Mouse (Mus musculus) right cerebral cortex, adult 18-20 months (tissue): ENCODE results near the gene Klhl3.

Experiments used
- DNase-seq: peaks from one replicate; pipeline ENCODE4 v3.0.0; 2022; ENCODE audit warnings: mixed read lengths

Gene Klhl3

GRCm38 (mm10) chr13:58065316-58065715 lies 48.1 kb downstream of the Klhl3 start:
- peak; percentile 51 for DNase-seq

- DNase-seq = no peak
These were observed 55.2 kb downstream of the Klhl3 start for GRCm38 (mm10) chr13:58057953-58058870.

GRCm38 (mm10) chr13:58056618-58057017 lies 56.8 kb downstream of the Klhl3 start:
- DNase-seq = no peak

- no peak for DNase-seq
These were observed 59.8 kb downstream of the Klhl3 start for GRCm38 (mm10) chr13:58053628-58054027.

GRCm38 (mm10) chr13:58051654-58052053 lies 61.7 kb downstream of the Klhl3 start:
- no peak for DNase-seq

- no peak for DNase-seq
These were observed 62.1 kb downstream of the Klhl3 start for GRCm38 (mm10) chr13:58051251-58051650.

- no peak for DNase-seq
These were observed 64.3 kb downstream of the Klhl3 start for GRCm38 (mm10) chr13:58049121-58049520.

- no peak for DNase-seq
These were observed 65.3 kb downstream of the Klhl3 start for GRCm38 (mm10) chr13:58048076-58048475.

- DNase-seq = no peak
These were observed 67.2 kb downstream of the Klhl3 start for GRCm38 (mm10) chr13:58046178-58046577.

- peak; percentile 52 for DNase-seq
These were observed 68.1 kb downstream of the Klhl3 start for GRCm38 (mm10) chr13:58045278-58045677.

- peak; percentile 60 for DNase-seq
These were observed 70.1 kb downstream of the Klhl3 start for GRCm38 (mm10) chr13:58043278-58043677.

- no peak for DNase-seq
These were observed 73.3 kb downstream of the Klhl3 start for GRCm38 (mm10) chr13:58040112-58040511.

- DNase-seq = no peak
These were observed 75.9 kb downstream of the Klhl3 start for GRCm38 (mm10) chr13:58037506-58037905.

GRCm38 (mm10) chr13:58035470-58036156 lies 77.8 kb downstream of the Klhl3 start:
- DNase-seq = peak; percentile 86

GRCm38 (mm10) chr13:58034985-58035384 lies 78.4 kb downstream of the Klhl3 start:
- DNase-seq = no peak

GRCm38 (mm10) chr13:58034507-58034906 lies 78.9 kb downstream of the Klhl3 start:
- no peak for DNase-seq

- peak; percentile 40 for DNase-seq
These were observed 81.6 kb downstream of the Klhl3 start for GRCm38 (mm10) chr13:58031755-58032154.

GRCm38 (mm10) chr13:58027115-58027514 lies 86.3 kb downstream of the Klhl3 start:
- no peak for DNase-seq

- no peak for DNase-seq
These were observed 87.5 kb downstream of the Klhl3 start for GRCm38 (mm10) chr13:58025701-58026414.

- no peak for DNase-seq
These were observed 89.5 kb downstream of the Klhl3 start for GRCm38 (mm10) chr13:58023726-58024453.

GRCm38 (mm10) chr13:58023001-58023560 lies 90.3 kb downstream of the Klhl3 start:
- DNase-seq = no peak

- no peak for DNase-seq
These were observed 93.0 kb downstream of the Klhl3 start for GRCm38 (mm10) chr13:58020428-58020827.
